Mouse (Mus musculus): ENCODE measurements around the gene Ifi27l2a. TPM values are rescaled to one million over a fixed set of nuclear protein-coding genes. Genes with fewer than 3 reads are reported as not detected.

Ifi27l2a gene
- polyA plus RNA-seq, 1 experiment: 2.4 TPM

GRCm38 (mm10) chr12:103408144-103408543 is 35.3 kb downstream of the Ifi27l2a start:
- no peak overlapping the region for H3K4me3 ChIP-seq
- H3K4me2 ChIP-seq (ENCODE audit: low read depth): no peak overlapping the region
- H3ac ChIP-seq (ENCODE audit: control insufficient read depth, insufficient read length): no peak overlapping the region
- no peak for TF ChIP-seq CEBPB (IDR thresholded peaks at IDR 0.05; ENCODE audit: insufficient read depth, poor library complexity, severe bottlenecking)
- no peak for TF ChIP-seq TCF12 (IDR thresholded peaks at IDR 0.05; ENCODE audit: insufficient read depth, poor library complexity, severe bottlenecking)
- no peak for TF ChIP-seq POLR2A (IDR thresholded peaks at IDR 0.05; ENCODE audit: insufficient read length, low read depth)
- TF ChIP-seq TCF3 (IDR thresholded peaks at IDR 0.05; ENCODE audit: insufficient read length, low read depth): no peak
- no peak for TF ChIP-seq MYOD1 (IDR thresholded peaks at IDR 0.05; ENCODE audit: control insufficient read depth in 1 of 3, insufficient read length in 2 of 3, low read depth in 2 of 3)
- no peak for TF ChIP-seq POLR2AphosphoS2 (IDR thresholded peaks at IDR 0.05; ENCODE audit: insufficient read length, low read depth)
- no peak for TF ChIP-seq MYOG (IDR thresholded peaks at IDR 0.05; ENCODE audit: control insufficient read depth in 1 of 3, insufficient read depth in 1 of 3, insufficient read length in 2 of 3, low read depth in 2 of 3)
- no peak for TF ChIP-seq USF1 (IDR thresholded peaks at IDR 0.05; ENCODE audit: low read depth)
- TF ChIP-seq REST (IDR thresholded peaks at IDR 0.05; ENCODE audit: insufficient read depth, insufficient read length): no peak
- TF ChIP-seq MAX (IDR thresholded peaks at IDR 0.05; ENCODE audit: low read depth): no peak
- no peak for TF ChIP-seq E2F4 (IDR thresholded peaks at IDR 0.05; ENCODE audit: insufficient read depth)
- TF ChIP-seq SRF (IDR thresholded peaks at IDR 0.05; ENCODE audit: control insufficient read depth, insufficient read length, low read depth): no peak
- no peaks in the 10 kb centered on the region for H3K79me2 ChIP-seq (ENCODE audit: control insufficient read depth, insufficient read depth)
- peaks cover 41% of the 10 kb centered on the region for H3K36me3 ChIP-seq (ENCODE audit: control insufficient read depth, insufficient read depth)
- no peaks in the 10 kb centered on the region for H3K27me3 ChIP-seq (ENCODE audit: control insufficient read depth, insufficient read depth, insufficient read length)

- Histone ChIP-seq H3K4me3 (no peak within 1 kb of the TSS), H3K79me2 (ENCODE audit: control insufficient read depth, insufficient read depth) (no peaks in the 10 kb centered on the region), H3ac (ENCODE audit: control insufficient read depth, insufficient read length) (no peak within 1 kb of the TSS), H3K4me2 (ENCODE audit: low read depth) (no peak within 1 kb of the TSS), H3K36me3 (ENCODE audit: control insufficient read depth, insufficient read depth) (peaks cover 37% of the 10 kb centered on the region), H3K27me3 (ENCODE audit: control insufficient read depth, insufficient read depth, insufficient read length) (no peaks in the 10 kb centered on the region)
- TF ChIP-seq TCF12 (IDR thresholded peaks at IDR 0.05; ENCODE audit: insufficient read depth, poor library complexity, severe bottlenecking) (no peak), TCF3 (IDR thresholded peaks at IDR 0.05; ENCODE audit: insufficient read length, low read depth) (no peak), E2F4 (IDR thresholded peaks at IDR 0.05; ENCODE audit: insufficient read depth) (no peak), MYOD1 (IDR thresholded peaks at IDR 0.05; ENCODE audit: control insufficient read depth in 1 of 3, insufficient read length in 2 of 3, low read depth in 2 of 3) (no peak), MAX (IDR thresholded peaks at IDR 0.05; ENCODE audit: low read depth) (no peak), POLR2AphosphoS2 (IDR thresholded peaks at IDR 0.05; ENCODE audit: insufficient read length, low read depth) (no peak), SRF (IDR thresholded peaks at IDR 0.05; ENCODE audit: control insufficient read depth, insufficient read length, low read depth) (no peak), MYOG (IDR thresholded peaks at IDR 0.05; ENCODE audit: control insufficient read depth in 1 of 3, insufficient read depth in 1 of 3, insufficient read length in 2 of 3, low read depth in 2 of 3) (no peak), REST (IDR thresholded peaks at IDR 0.05; ENCODE audit: insufficient read depth, insufficient read length) (no peak), CEBPB (IDR thresholded peaks at IDR 0.05; ENCODE audit: insufficient read depth, poor library complexity, severe bottlenecking) (no peak), USF1 (IDR thresholded peaks at IDR 0.05; ENCODE audit: low read depth) (no peak), POLR2A (IDR thresholded peaks at IDR 0.05; ENCODE audit: insufficient read length, low read depth) (no peak)
Observed at GRCm38 (mm10) chr12:103407720-103408119, 35.8 kb downstream of the Ifi27l2a start, which contains the start of gene 9330161L09Rik. Gene 9330161L09Rik (minus strand): TSS chr12:103407820.

- Histone ChIP-seq H3K79me2 (ENCODE audit: control insufficient read depth, insufficient read depth) (no peaks in the 10 kb centered on the region), H3K36me3 (ENCODE audit: control insufficient read depth, insufficient read depth) (peaks cover 13% of the 10 kb centered on the region), H3K27me3 (ENCODE audit: control insufficient read depth, insufficient read depth, insufficient read length) (no peaks in the 10 kb centered on the region), H3ac (ENCODE audit: control insufficient read depth, insufficient read length) (no peak overlapping the region), H3K4me2 (ENCODE audit: low read depth) (no peak overlapping the region), H3K4me3 (no peak overlapping the region)
- peak; percentile 85 for TF ChIP-seq POLR2AphosphoS2 (IDR thresholded peaks at IDR 0.05; ENCODE audit: insufficient read length, low read depth)
- TF ChIP-seq SRF (IDR thresholded peaks at IDR 0.05; ENCODE audit: control insufficient read depth, insufficient read length, low read depth): no peak
Observed at GRCm38 (mm10) chr12:103404131-103404530, 39.3 kb downstream of the Ifi27l2a start.

- no peaks in the 10 kb centered on the region for H3K79me2 ChIP-seq (ENCODE audit: control insufficient read depth, insufficient read depth)
- H3K27me3 ChIP-seq (ENCODE audit: control insufficient read depth, insufficient read depth, insufficient read length): no peaks in the 10 kb centered on the region
- H3K4me2 ChIP-seq (ENCODE audit: low read depth): no peak overlapping the region
- no peak overlapping the region for H3ac ChIP-seq (ENCODE audit: control insufficient read depth, insufficient read length)
- no peaks in the 10 kb centered on the region for H3K36me3 ChIP-seq (ENCODE audit: control insufficient read depth, insufficient read depth)
- TF ChIP-seq CEBPB (IDR thresholded peaks at IDR 0.05; ENCODE audit: insufficient read depth, poor library complexity, severe bottlenecking): no peak
- TF ChIP-seq USF1 (IDR thresholded peaks at IDR 0.05; ENCODE audit: low read depth): no peak
- TF ChIP-seq MYOG (IDR thresholded peaks at IDR 0.05; ENCODE audit: control insufficient read depth in 1 of 3, insufficient read depth in 1 of 3, insufficient read length in 2 of 3, low read depth in 2 of 3): no peak
- H3K4me3 ChIP-seq: no peak overlapping the region
Observed at GRCm38 (mm10) chr12:103396751-103397150, 46.7 kb downstream of the Ifi27l2a start.

GRCm38 (mm10) chr12:103395486-103396275 is 47.8 kb downstream of the Ifi27l2a start:
- Histone ChIP-seq H3ac (ENCODE audit: control insufficient read depth, insufficient read length) (no peak overlapping the region), H3K27me3 (ENCODE audit: control insufficient read depth, insufficient read depth, insufficient read length) (no peaks in the 10 kb centered on the region), H3K4me3 (no peak overlapping the region), H3K4me2 (ENCODE audit: low read depth) (no peak overlapping the region), H3K79me2 (ENCODE audit: control insufficient read depth, insufficient read depth) (no peaks in the 10 kb centered on the region), H3K36me3 (ENCODE audit: control insufficient read depth, insufficient read depth) (no peaks in the 10 kb centered on the region)
- TF ChIP-seq SRF (IDR thresholded peaks at IDR 0.05; ENCODE audit: control insufficient read depth, insufficient read length, low read depth): no peak
- TF ChIP-seq USF1 (IDR thresholded peaks at IDR 0.05; ENCODE audit: low read depth): no peak
- TF ChIP-seq TCF12 (IDR thresholded peaks at IDR 0.05; ENCODE audit: insufficient read depth, poor library complexity, severe bottlenecking): no peak
- no peak for TF ChIP-seq MYOG (IDR thresholded peaks at IDR 0.05; ENCODE audit: control insufficient read depth in 1 of 3, insufficient read depth in 1 of 3, insufficient read length in 2 of 3, low read depth in 2 of 3)
- TF ChIP-seq POLR2A (IDR thresholded peaks at IDR 0.05; ENCODE audit: insufficient read length, low read depth): no peak
- no peak for TF ChIP-seq POLR2AphosphoS2 (IDR thresholded peaks at IDR 0.05; ENCODE audit: insufficient read length, low read depth)

Data from myocyte (in vitro differentiated cells).